Mouse (Mus musculus) MEL (cell line): ENCODE measurements around the gene Itpr2. TPM values are rescaled to one million over a fixed set of nuclear protein-coding genes. Genes with fewer than 3 reads are reported as not detected.
A peak's percentile ranks its signal among the peaks of the same experiment; 100 is the strongest.

Experiments used
- DNase-seq: peaks from one replicate; pipeline ENCODE4 v3.0.0; 2011; ENCODE audit warnings: low read depth, low spot score
- H3K27ac ChIP-seq: 2 replicates; pipeline ENCODE4 v1.5.1; 2012; ENCODE audit warnings: low read depth, mild to moderate bottlenecking, control low read depth, low read length, moderate library complexity; ENCODE audit not compliant: control insufficient read depth
- H3K27me3 ChIP-seq, 2 experiments: fragments of 150-350 bp in 1 of 2; sonication (generic) in 1 of 2; 2 replicates each; pipeline ENCODE4 v1.6.1; 2012; ENCODE audit warnings: low read length in 2 of 2, mild to moderate bottlenecking in 2 of 2, improper control_type of control experiment in 1 of 2, moderate library complexity in 1 of 2; ENCODE audit not compliant: insufficient read depth in 2 of 2, control insufficient read depth in 1 of 2
- H3K36me3 ChIP-seq, 2 experiments: 2 replicates each; pipeline ENCODE4 v1.6.1; 2012 to 2014; ENCODE audit warnings: low read length in 2 of 2, improper control_type of control experiment in 1 of 2, inconsistent platforms in 1 of 2, mild to moderate bottlenecking in 1 of 2; ENCODE audit not compliant: insufficient read depth in 2 of 2, control insufficient read depth in 1 of 2
- H3K4me1 ChIP-seq, 2 experiments: fragments of 150-350 bp in 1 of 2; sonication (generic) in 1 of 2; 2 replicates each; pipeline ENCODE4 v1.6.1; 2012; ENCODE audit warnings: low read length in 2 of 2, improper control_type of control experiment in 1 of 2, mild to moderate bottlenecking in 1 of 2; ENCODE audit not compliant: insufficient read depth in 2 of 2, control insufficient read depth in 1 of 2
- H3K4me3 ChIP-seq, 2 experiments: fragments of 150-350 bp in 1 of 2; sonication (generic) in 1 of 2; 2 replicates each; pipeline ENCODE4 v1.5.1; 2012; ENCODE audit warnings: low read depth in 2 of 2, low read length in 2 of 2, mild to moderate bottlenecking in 2 of 2, moderate library complexity in 2 of 2, control low read depth in 1 of 2, improper control_type of control experiment in 1 of 2; ENCODE audit not compliant: control insufficient read depth in 1 of 2, insufficient read depth in 1 of 2
- H3K79me2 ChIP-seq: 2 replicates; pipeline ENCODE4 v1.6.1; 2012; ENCODE audit warnings: mild to moderate bottlenecking, low read length, moderate library complexity; ENCODE audit not compliant: control insufficient read depth, poor library complexity, insufficient read depth
- H3K9ac ChIP-seq: 2 replicates; pipeline ENCODE4 v1.6.1; 2012; ENCODE audit warnings: low read depth, mild to moderate bottlenecking, control low read depth, low read length, moderate library complexity; ENCODE audit not compliant: control insufficient read depth, poor library complexity, severe bottlenecking
- H3K9me3 ChIP-seq: fragments of 150-350 bp; sonication (generic); replicated peaks from 2 replicates; pipeline ENCODE4 v1.6.1; 2012; ENCODE audit warnings: mild to moderate bottlenecking, low read length, improper control_type of control experiment, moderate library complexity; ENCODE audit not compliant: insufficient read depth
- ELF1 ChIP-seq: IDR thresholded peaks from 2 replicates; pipeline ENCODE4 v1.6.1; 2014; ENCODE audit warnings: low read depth, mild to moderate bottlenecking, inconsistent platforms, low read length, improper control_type of control experiment, moderate library complexity
- EP300 ChIP-seq, 2 experiments: IDR thresholded peaks; 2 replicates each; pipeline ENCODE4 v1.6.1; 2011; ENCODE audit warnings: improper control_type of control experiment in 2 of 2, low read length in 2 of 2, low read depth in 1 of 2, mild to moderate bottlenecking in 1 of 2
- ETS1 ChIP-seq: IDR thresholded peaks from 2 replicates; pipeline ENCODE4 v1.6.1; 2012; ENCODE audit warnings: low read depth, mild to moderate bottlenecking, inconsistent platforms, low read length, improper control_type of control experiment, moderate library complexity
- JUND ChIP-seq: IDR thresholded peaks from 2 replicates; pipeline ENCODE4 v1.6.1; 2011; ENCODE audit warnings: low read depth, mild to moderate bottlenecking, improper control_type of control experiment, low read length
- MAZ ChIP-seq: IDR thresholded peaks from 2 replicates; pipeline ENCODE4 v1.6.1; 2012; ENCODE audit warnings: low read depth, mild to moderate bottlenecking, inconsistent platforms, low read length, improper control_type of control experiment
- MYC ChIP-seq: IDR thresholded peaks from 2 replicates; pipeline ENCODE4 v1.6.1; 2011; ENCODE audit warnings: low read depth, mild to moderate bottlenecking, low read length, improper control_type of control experiment, moderate library complexity
- NELFE ChIP-seq: IDR thresholded peaks from 2 replicates; pipeline ENCODE4 v1.6.1; 2011; ENCODE audit warnings: low read depth, low read length, improper control_type of control experiment
- POLR2A ChIP-seq, 2 experiments: IDR thresholded peaks; 2 replicates each; pipeline ENCODE4 v1.6.1; 2011 to 2012; ENCODE audit warnings: low read length in 2 of 2, mild to moderate bottlenecking in 2 of 2, control low read depth in 1 of 2, improper control_type of control experiment in 1 of 2, low read depth in 1 of 2, moderate library complexity in 1 of 2; ENCODE audit not compliant: control insufficient read depth in 1 of 2, insufficient read depth in 1 of 2, poor library complexity in 1 of 2
- POLR2AphosphoS5 ChIP-seq: IDR thresholded peaks from 2 replicates; pipeline ENCODE4 v1.6.1; 2012; ENCODE audit warnings: low read depth, borderline replicate concordance, mild to moderate bottlenecking, inconsistent platforms, low read length, moderate library complexity, mixed read lengths
- TBP ChIP-seq: IDR thresholded peaks from 2 replicates; pipeline ENCODE4 v1.8.0; 2011; ENCODE audit warnings: low read depth, low read length, improper control_type of control experiment
- TCF12 ChIP-seq: IDR thresholded peaks from 2 replicates; pipeline ENCODE4 v1.6.1; 2014; ENCODE audit warnings: low read depth, mild to moderate bottlenecking, inconsistent platforms, low read length, improper control_type of control experiment, moderate library complexity
- UBTF ChIP-seq: IDR thresholded peaks from 2 replicates; pipeline ENCODE4 v1.6.1; 2012; ENCODE audit warnings: low read depth, mild to moderate bottlenecking, inconsistent platforms, low read length, improper control_type of control experiment, moderate library complexity, borderline replicate concordance; ENCODE audit not compliant: insufficient read depth
- USF1 ChIP-seq: IDR thresholded peaks from 2 replicates; pipeline ENCODE4 v1.6.1; 2014; ENCODE audit warnings: low read depth, mild to moderate bottlenecking, inconsistent platforms, low read length, improper control_type of control experiment, moderate library complexity
- USF2 ChIP-seq, 2 experiments: IDR thresholded peaks; 2 replicates each; pipeline ENCODE4 v1.6.1; 2011 to 2012; ENCODE audit warnings: improper control_type of control experiment in 2 of 2, low read length in 2 of 2, borderline replicate concordance in 1 of 2, inconsistent platforms in 1 of 2, low read depth in 1 of 2, mild to moderate bottlenecking in 1 of 2; ENCODE audit not compliant: insufficient read depth in 1 of 2
- ZC3H11A ChIP-seq: IDR thresholded peaks from 2 replicates; pipeline ENCODE4 v1.6.1; 2012; ENCODE audit warnings: low read depth, mild to moderate bottlenecking, inconsistent platforms, low read length, improper control_type of control experiment
- ZKSCAN1 ChIP-seq: IDR thresholded peaks from 2 replicates; pipeline ENCODE4 v1.6.1; 2012; ENCODE audit warnings: low read depth, mild to moderate bottlenecking, inconsistent platforms, low read length, improper control_type of control experiment, moderate library complexity
- ZMIZ1 ChIP-seq: IDR thresholded peaks from 2 replicates; pipeline ENCODE4 v1.6.1; 2012; ENCODE audit warnings: low read depth, mild to moderate bottlenecking, inconsistent platforms, low read length, improper control_type of control experiment, moderate library complexity
- ZNF384 ChIP-seq: IDR thresholded peaks from 2 replicates; pipeline ENCODE4 v1.6.1; 2012; ENCODE audit warnings: low read depth, mild to moderate bottlenecking, inconsistent platforms, low read length, improper control_type of control experiment
- polyA plus RNA-seq, 2 experiments: library from polyadenylated mRNA; stranded (reverse) in 1 of 2; unstranded in 1 of 2; fragments of >175 nt in 1 of 2; fragments of >200 nt in 1 of 2; gene quantifications; 2 replicates each; pipeline versions ENCODE4 v1.2.1 to v1.2.4; 2012; ENCODE audit warnings: low replicate concordance in 2 of 2, low read depth in 1 of 2; ENCODE audit not compliant: insufficient read length in 2 of 2, insufficient read depth in 1 of 2, missing spikeins in 1 of 2
- total RNA-seq: library from RNA; depleted of rRNA; stranded (reverse); fragments of 300-350 nt; gene quantifications from 2 replicates; pipeline ENCODE4 v1.2.3, GENCODE M21; 2012

Gene Itpr2
- total and polyA plus RNA-seq, 3 experiments, result 1.5 to 3.0 TPM; not detected in 1

DNA sequence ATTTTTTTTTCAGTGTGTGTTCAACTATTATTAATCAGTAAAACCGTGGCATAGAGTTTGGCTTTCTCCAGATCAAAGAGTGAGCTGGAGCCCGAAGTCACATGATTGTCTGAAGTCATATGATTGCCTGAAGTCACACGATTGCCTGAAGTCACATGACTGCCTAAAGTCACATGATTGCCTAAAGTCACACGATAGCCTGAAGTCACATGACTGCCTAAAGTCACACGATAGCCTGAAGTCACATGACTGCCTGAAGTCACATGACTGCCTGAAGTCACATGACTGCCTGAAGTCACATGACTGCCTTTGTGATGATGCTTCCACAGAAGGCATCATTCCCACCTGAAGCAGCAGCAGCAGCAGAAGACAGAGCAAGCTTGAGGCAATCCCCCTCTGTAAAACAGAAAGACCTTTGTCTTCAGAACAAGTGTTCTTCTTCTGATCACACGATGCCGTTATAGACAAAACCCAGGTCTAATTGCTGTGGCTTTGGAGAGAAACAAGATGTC is 304.1 kb downstream of the Itpr2 start:
- no peak overlapping the region for H3K9ac ChIP-seq
- H3K9me3 ChIP-seq, result no peaks in the 10 kb centered on the region
- TF ChIP-seq ZNF384 (no peak), ELF1 (no peak), USF1 (peak; percentile 52; the same call in 1 of the 2 replicates), UBTF (no peak), USF2 (IDR thresholded peaks at IDR 0.05; ENCODE audit: borderline replicate concordance in 1 of 2, insufficient read depth in 1 of 2, low read depth in 1 of 2, low read length in 2 of 2) (0 out of 4 replicates have a peak, but pooled peaks of 1 of the 2 experiments have one; percentile 37), POLR2AphosphoS5 (no peak), POLR2A (IDR thresholded peaks at IDR 0.05; ENCODE audit: control insufficient read depth in 1 of 2, insufficient read depth in 1 of 2, low read depth in 1 of 2, low read length in 2 of 2, poor library complexity in 1 of 2) (no peak), ZC3H11A (no peak), JUND (no peak)
- H3K36me3 ChIP-seq, result no peaks in the 10 kb centered on the region
- no peaks in the 10 kb centered on the region; a peak in 1 of 4 replicates for H3K4me1 ChIP-seq
- no peak for DNase-seq
- H3K4me3 ChIP-seq, result no peak overlapping the region
- no peak overlapping the region for H3K27ac ChIP-seq
- H3K79me2 ChIP-seq, result no peaks in the 10 kb centered on the region
- H3K27me3 ChIP-seq, result no peaks in the 10 kb centered on the region

DNA sequence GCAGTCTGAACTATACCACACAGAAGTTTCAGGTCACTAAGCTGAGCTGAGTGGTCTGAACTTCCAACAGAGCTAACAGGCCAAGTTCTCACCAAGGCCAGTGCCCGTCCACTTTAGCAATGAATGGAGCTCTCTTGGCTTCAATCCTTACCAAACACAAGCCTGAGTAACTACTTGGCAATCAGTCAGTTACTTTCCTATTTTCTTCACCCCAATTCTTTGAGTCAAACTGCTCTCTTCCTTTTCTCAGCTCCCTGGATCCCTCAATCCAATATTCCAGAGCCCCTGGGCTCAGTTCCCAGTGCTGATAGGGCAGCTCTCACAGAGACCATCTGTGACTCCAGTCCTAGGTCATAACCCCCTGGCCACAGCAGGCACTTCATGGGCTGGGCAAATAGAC is 305.3 kb downstream of the Itpr2 start:
- Histone ChIP-seq H3K27ac (no peak overlapping the region), H3K79me2 (no peaks in the 10 kb centered on the region), H3K9ac (no peak overlapping the region), H3K27me3 (no peaks in the 10 kb centered on the region), H3K36me3 (no peaks in the 10 kb centered on the region), H3K4me3 (no peak overlapping the region), H3K9me3 (no peaks in the 10 kb centered on the region), H3K4me1 (no peaks in the 10 kb centered on the region; a peak in 1 of 4 replicates)
- no peak for DNase-seq
- TF ChIP-seq ZKSCAN1 (no peak), EP300 (IDR thresholded peaks at IDR 0.05; ENCODE audit: low read depth in 1 of 2, low read length in 2 of 2) (no peak), TCF12 (no peak), MAZ (no peak), ZNF384 (no peak), MYC (no peak), USF1 (no peak), TBP (no peak), UBTF (no peak), ETS1 (no peak), JUND (no peak), ZMIZ1 (no peak), ZC3H11A (no peak), NELFE (no peak)
